Mouse (Mus musculus) mouse trophoblast stem cell (cell line): ENCODE measurements around the gene Pou3f3.

ENCODE experiments used
- in situ Hi-C, 2 experiments: fragments of 300-500 bp; cut with MseI, MboI; formaldehyde crosslinking; loops; 2 replicates in 1 of 2; 3 replicates in 1 of 2; pipeline ENCODE4 v1.15.1; 2025

The Pou3f3 gene

GRCm38 (mm10) chr1:42710234-42710633, 14.7 kb downstream of the Pou3f3 start:
- in situ Hi-C loops = no loop called here

DNA sequence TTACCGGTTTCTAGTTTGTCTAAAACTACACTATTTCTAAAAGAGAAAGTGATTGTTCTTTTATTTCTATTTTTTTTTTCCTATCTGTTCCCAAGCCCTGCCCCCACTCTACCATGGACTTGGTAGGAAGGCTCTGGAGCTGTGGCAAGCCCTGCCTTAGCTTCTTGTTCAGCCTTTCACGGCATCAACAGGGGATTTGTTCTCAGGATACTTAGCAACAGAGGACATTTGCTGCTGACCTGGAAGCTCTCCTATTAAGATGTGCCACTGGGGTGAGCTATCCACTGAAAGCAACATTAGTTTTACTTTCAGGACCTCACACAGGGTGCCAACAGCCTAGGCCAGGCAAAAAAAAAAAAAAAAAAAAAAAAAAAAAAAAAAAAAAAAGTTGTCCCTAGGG, 15.4 kb downstream of the Pou3f3 start:
- in situ Hi-C loops = no loop called here

GRCm38 (mm10) chr1:42711456-42712310, 16.1 kb downstream of the Pou3f3 start:
- in situ Hi-C loops = no loop called here

DNA sequence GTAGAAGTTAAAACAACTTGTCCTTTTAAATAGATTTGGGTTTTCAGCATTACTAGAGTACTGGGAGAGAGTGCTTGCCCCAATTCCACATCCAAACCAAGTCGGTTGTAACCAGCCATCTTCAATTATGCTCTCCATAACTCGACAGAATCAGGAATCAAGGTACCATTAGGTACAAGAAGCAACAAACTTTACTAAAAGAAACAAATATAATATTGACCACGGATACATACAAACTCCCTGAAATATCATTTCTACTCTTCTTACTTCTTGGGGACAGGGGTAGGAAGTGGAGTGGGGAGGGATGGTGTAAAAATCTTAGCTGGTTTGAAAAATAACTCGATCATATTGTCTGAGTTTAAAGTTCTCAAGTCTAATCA, 16.7 kb downstream of the Pou3f3 start:
- in situ Hi-C loops = no loop called here

- in situ Hi-C loops = no loop called here
These were observed 17.8 kb downstream of the Pou3f3 start for GRCm38 (mm10) chr1:42713104-42713932.

DNA sequence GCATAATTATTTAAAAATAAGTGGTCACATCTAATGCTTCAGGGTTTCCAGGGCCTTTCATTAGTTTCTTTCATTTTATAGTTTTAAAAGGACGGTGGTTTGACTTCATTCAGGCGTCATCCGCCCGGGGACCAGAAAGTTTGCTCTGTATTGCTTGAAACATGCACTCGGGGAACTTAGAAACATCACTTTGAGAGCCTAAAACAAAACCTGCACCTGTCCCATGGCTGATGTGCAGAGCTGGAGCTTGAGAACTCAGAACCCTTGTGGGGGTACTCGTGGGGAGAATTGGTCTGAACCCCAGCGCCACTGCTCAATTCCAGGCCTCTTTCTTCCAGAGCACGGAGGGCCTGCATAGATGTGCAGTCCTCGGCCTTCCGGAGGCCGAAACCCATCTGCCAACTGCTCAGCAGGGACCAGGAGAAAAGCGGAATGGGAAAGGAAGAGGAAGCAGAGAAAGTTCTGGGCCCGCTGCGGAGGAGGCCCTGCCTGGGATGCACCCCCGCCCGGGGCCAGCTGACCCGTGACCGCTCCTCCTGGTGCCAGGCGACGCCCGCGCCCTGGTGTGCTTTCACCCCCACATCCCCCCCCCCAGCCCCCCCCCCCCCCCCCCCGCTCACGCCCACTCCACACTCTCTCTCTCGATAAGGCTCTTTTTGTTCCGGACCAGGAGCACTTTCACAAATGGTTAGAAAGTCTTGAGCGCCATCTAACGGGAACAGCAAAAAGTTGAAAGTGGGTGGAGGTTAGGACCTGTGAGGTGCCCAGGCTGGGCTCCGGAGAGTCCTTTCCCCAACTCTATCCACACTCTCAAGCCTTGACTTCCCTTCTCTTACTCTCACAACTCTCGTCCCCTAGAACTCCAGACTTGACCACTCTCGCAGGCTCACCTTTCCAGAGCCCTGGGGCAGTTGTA, 18.7 kb downstream of the Pou3f3 start:
- in situ Hi-C loops = no loop called here

DNA sequence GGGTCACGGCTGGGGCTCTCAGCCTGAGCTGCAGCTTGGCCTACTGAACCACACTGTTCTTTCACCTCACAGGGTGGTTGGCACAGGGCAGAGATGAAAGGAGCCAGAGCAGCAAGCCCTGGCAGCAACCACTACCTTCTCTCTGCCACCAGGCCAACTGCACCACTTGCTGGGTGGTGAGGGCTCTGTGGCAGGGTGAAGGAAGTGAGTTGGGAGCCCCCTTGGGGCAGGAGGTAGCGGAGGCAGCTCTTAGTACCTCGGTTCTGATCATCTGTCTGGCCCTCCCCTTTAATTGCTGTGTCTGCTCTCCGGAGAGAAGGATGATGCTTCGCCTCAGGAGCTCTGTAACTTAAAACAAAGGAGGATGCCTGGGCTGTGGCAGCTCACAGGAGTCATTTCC, 23.0 kb downstream of the Pou3f3 start:
- in situ Hi-C loops = no loop called here

GRCm38 (mm10) chr1:42721353-42721752, 25.8 kb downstream of the Pou3f3 start:
- in situ Hi-C loops = no loop called here

- in situ Hi-C loops = no loop called here
These were observed 28.3 kb downstream of the Pou3f3 start for GRCm38 (mm10) chr1:42723769-42724300.

- in situ Hi-C loops = no loop called here
These were observed 29.3 kb downstream of the Pou3f3 start for GRCm38 (mm10) chr1:42724881-42725280.

DNA sequence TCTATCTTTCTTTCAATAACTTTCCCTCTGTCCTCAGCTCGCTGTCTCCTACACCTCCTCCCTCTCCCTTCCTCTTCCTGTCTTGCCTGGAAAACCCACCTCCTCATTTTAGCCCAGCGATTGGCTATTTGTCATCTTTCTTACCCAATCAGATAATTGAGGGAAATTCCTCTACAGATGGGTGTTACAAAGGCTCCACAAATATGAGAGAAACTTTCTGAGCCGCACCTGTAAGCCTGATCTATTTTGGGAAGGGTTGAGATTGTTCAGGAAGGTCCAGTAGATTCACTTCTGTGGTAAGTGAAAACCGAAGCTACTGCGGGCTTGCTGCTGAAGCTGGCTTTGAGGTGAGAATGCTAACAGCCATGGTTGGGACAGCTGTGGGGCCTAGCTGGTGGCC, 31.6 kb downstream of the Pou3f3 start:
- in situ Hi-C loops = no loop called here

- in situ Hi-C loops = no loop called here
These were observed 32.1 kb downstream of the Pou3f3 start for GRCm38 (mm10) chr1:42727676-42728075.

GRCm38 (mm10) chr1:42741383-42742241, 46.0 kb downstream of the Pou3f3 start:
- in situ Hi-C loops = no loop called here

DNA sequence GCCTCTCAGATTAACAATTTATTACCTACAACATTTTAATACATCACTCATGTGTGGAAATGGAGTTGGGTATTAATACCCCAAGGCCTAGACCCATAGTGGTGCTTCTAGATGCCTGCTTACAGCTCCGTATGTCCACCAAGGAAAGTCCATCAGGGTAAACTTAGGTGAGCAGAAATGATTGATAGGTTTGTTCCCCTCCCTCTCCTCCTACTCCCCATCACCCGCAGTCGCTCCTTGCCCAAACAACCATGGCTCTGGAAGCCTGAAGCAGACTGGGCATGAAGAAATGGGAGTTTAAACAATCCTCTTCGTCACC, 46.6 kb downstream of the Pou3f3 start:
- in situ Hi-C loops = no loop called here

DNA sequence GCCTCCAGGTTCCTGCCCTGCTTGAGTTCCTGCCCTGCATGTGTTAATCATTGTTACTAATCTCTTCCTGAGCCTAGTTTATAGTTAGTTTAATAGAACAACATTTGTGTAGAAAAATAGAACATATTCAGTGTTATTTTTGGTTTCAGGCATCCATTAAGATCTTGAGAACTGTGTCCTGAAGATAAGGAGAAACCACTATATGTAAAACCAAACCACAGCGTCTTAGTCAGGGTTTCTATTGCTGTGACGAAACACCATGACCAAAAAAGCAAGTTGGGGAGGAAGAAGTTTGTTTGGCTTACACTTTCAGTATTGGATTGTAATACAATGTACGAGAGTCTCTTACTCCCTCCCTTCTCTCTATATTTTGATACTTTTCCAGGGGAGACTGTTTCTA, 49.5 kb downstream of the Pou3f3 start:
- in situ Hi-C loops = no loop called here

DNA sequence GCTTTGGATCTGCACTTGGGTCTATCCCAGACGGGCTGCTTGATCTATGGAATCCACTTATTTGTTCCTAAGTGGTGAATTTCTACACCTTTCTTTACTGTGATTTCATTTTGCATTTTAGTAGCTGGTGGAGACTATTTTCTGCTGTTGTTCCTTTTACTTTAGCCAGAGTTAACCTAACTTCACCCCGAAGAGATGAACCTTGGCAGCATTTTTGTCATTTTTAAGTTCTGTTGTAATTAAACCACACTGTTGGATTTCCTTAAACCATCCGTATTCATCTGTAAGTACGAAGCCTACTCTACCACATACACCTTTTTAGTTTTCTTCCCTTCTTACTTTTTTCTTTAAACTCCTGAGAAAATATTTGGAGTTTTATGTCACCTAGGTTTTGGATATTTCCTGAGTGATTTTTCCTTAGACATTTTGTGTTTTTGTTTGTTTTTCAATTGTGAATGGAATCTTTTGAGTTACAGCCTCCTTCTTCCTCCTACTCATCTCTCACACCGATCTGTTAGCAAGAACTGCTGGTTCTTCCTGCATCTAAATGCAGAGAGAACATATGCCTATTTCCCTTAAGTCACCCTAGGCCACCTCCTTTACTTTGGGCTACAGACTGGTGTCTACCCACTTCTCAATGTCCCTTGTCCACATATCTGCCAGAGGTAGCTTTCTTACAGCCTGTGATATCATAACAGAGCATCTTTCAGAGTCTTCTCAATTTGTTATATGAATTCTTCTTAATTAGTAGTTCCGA, 54.1 kb downstream of the Pou3f3 start:
- in situ Hi-C loops = no loop called here
